Mouse (Mus musculus) liver, adult 2 months (tissue): Measurements from ENCODE around the gene Hspb11. TPM values are rescaled to one million over a fixed set of nuclear protein-coding genes. Genes with fewer than 3 reads are reported as not detected.

Experiments used
- DNase-seq: peaks from one replicate; pipeline ENCODE4 v3.0.0-alpha.2; 2011; ENCODE audit warnings: low read depth, low spot score; ENCODE audit errors: extremely low read depth
- H3K27ac ChIP-seq: fragments of 200-500 bp; replicated peaks from 2 replicates; pipeline ENCODE4 v1.5.1; 2012; ENCODE audit warnings: low read depth, mild to moderate bottlenecking, control low read depth, inconsistent platforms, low read length; ENCODE audit not compliant: insufficient read depth
- H3K27me3 ChIP-seq: fragments of 200-500 bp; 2 replicates; pipeline ENCODE4 v1.6.1; 2012; ENCODE audit warnings: mild to moderate bottlenecking, moderate library complexity, low read length, inconsistent platforms; ENCODE audit not compliant: control insufficient read depth, insufficient read depth
- H3K36me3 ChIP-seq: fragments of 200-500 bp; 2 replicates; pipeline ENCODE4 v1.6.1; 2012; ENCODE audit warnings: low read length, inconsistent platforms; ENCODE audit not compliant: control insufficient read depth, insufficient read depth
- H3K4me1 ChIP-seq: fragments of 200-500 bp; 2 replicates; pipeline ENCODE4 v1.6.1; 2011; ENCODE audit warnings: low read length; ENCODE audit not compliant: control insufficient read depth, insufficient read depth
- H3K4me3 ChIP-seq: fragments of 200-500 bp; 2 replicates; pipeline ENCODE4 v1.5.1; 2011; ENCODE audit warnings: low read depth, mild to moderate bottlenecking, control low read depth, low read length, moderate library complexity; ENCODE audit not compliant: insufficient read depth
- H3K79me2 ChIP-seq: fragments of 200-500 bp; 2 replicates; pipeline ENCODE4 v1.6.1; 2012; ENCODE audit warnings: inconsistent platforms, mild to moderate bottlenecking, low read length, moderate library complexity; ENCODE audit not compliant: control insufficient read depth, insufficient read depth
- H3K9ac ChIP-seq: fragments of 200-500 bp; 2 replicates; pipeline ENCODE4 v1.6.1; 2012; ENCODE audit warnings: low read depth, mild to moderate bottlenecking, control low read depth, inconsistent platforms, low read length
- CTCF ChIP-seq: fragments of 200-500 bp; IDR thresholded peaks from 2 replicates; pipeline ENCODE4 v1.5.1; 2011; ENCODE audit warnings: low read depth, low read length, control low read depth
- POLR2A ChIP-seq: fragments of 200-500 bp; IDR thresholded peaks from 2 replicates; pipeline ENCODE4 v1.6.1; 2011; ENCODE audit warnings: low read length, control low read depth; ENCODE audit not compliant: insufficient read depth; ENCODE audit errors: extremely low read depth
- WGBS: fragments of 180-500 bp; shearing (Covaris S2); methylation state at CpG from one replicate; pipeline ENCODE4 v1.1.7; 2018; 5-methylcytosine and 5-hydroxymethylcytosine counted together
- polyA plus RNA-seq: library from polyadenylated mRNA; depleted of rRNA; stranded (reverse); fragments of >200 nt; gene quantifications from 2 replicates; pipeline ENCODE4 v1.2.3, GENCODE M21; 2012
- total RNA-seq: library from RNA; depleted of rRNA; stranded (reverse); fragments of >200 nt; gene quantifications from 2 replicates; pipeline ENCODE4 v1.2.3, GENCODE M21; 2014

Hspb11 gene
- total and polyA plus RNA-seq, 2 experiments, result 2.0 to 10.2 TPM

- no peaks in the 10 kb centered on the region for H3K27me3 ChIP-seq
- H3K4me3 ChIP-seq, result no peak overlapping the region
- DNase-seq, result peak; percentile 96
- H3K4me1 ChIP-seq, result peaks cover 29% of the 10 kb centered on the region
- H3K36me3 ChIP-seq, result no peaks in the 10 kb centered on the region
- H3K27ac ChIP-seq, result peak overlapping the region; percentile 88; the same call in 1 of the 2 replicates
- TF ChIP-seq CTCF, result no peak
- no peak for TF ChIP-seq POLR2A
- peaks cover 13% of the 10 kb centered on the region; the same call in 1 of the 2 replicates for H3K79me2 ChIP-seq
- WGBS, result 22% methylated on average over 3 of the region's 3 CpGs
- H3K9ac ChIP-seq, result no peak overlapping the region
These were observed 5.3 kb upstream of the Hspb11 start for GRCm38 (mm10) chr4:107248061-107248460.

- H3K4me1 ChIP-seq, result peaks cover 32% of the 10 kb centered on the region
- H3K79me2 ChIP-seq, result peaks cover 18% of the 10 kb centered on the region; the same call in 1 of the 2 replicates
- H3K36me3 ChIP-seq, result no peaks in the 10 kb centered on the region
- no peak for DNase-seq
- no peaks in the 10 kb centered on the region for H3K27me3 ChIP-seq
- no peak overlapping the region for H3K4me3 ChIP-seq
- 67% methylated on average over 2 of the region's 2 CpGs for WGBS
- H3K27ac ChIP-seq, result no peak overlapping the region
- TF ChIP-seq CTCF (no peak), POLR2A (no peak)
- H3K9ac ChIP-seq, result no peak overlapping the region
These were observed 3.9 kb upstream of the Hspb11 start for GRCm38 (mm10) chr4:107249471-107249870.

GRCm38 (mm10) chr4:107250494-107250893 is 2.9 kb upstream of the Hspb11 start:
- no peak overlapping the region for H3K9ac ChIP-seq
- peaks cover 19% of the 10 kb centered on the region; the same call in 1 of the 2 replicates for H3K79me2 ChIP-seq
- peaks cover 29% of the 10 kb centered on the region for H3K4me1 ChIP-seq
- peak; percentile 44; the same call in 1 of the 2 replicates for TF ChIP-seq CTCF
- no peak for TF ChIP-seq POLR2A
- WGBS, result 18% methylated on average over 4 of the region's 4 CpGs
- no peaks in the 10 kb centered on the region for H3K27me3 ChIP-seq
- no peak overlapping the region for H3K27ac ChIP-seq
- H3K4me3 ChIP-seq, result no peak overlapping the region
- H3K36me3 ChIP-seq, result no peaks in the 10 kb centered on the region
- DNase-seq, result peak; percentile 43

- Histone ChIP-seq H3K9ac (peak overlapping the region; percentile 85), H3K4me3 (peak overlapping the region; percentile 79), H3K79me2 (peaks cover 19% of the 10 kb centered on the region; the same call in 1 of the 2 replicates), H3K36me3 (no peaks in the 10 kb centered on the region), H3K27me3 (no peaks in the 10 kb centered on the region), H3K27ac (no peak overlapping the region), H3K4me1 (peaks cover 20% of the 10 kb centered on the region)
- no peak for TF ChIP-seq CTCF
- TF ChIP-seq POLR2A, result no peak
- no peak for DNase-seq
- WGBS, result under 1% methylated on average over 11 of the region's 11 CpGs
These were observed 871 bp upstream of the Hspb11 start for GRCm38 (mm10) chr4:107252522-107252921.

DNA sequence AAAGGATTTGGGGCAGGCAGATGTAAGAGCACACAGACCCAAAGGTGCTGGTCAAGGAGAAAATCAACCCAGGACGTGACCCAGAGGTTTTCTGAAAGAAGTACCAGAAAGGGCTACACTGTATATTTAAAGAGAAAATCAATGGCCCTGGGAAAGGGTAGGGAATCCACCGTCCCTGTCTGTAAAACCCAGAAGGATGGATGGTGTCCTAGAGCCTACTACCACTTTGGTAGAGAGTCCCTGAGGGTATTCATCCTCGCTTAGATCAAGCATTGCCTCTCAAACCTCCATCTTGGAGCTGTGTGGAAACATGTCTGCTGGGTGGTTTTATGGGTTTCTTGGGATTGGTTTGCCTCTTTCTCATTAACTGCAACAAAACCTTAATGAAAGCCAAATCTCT is 1.0 kb downstream of the Hspb11 start:
- H3K79me2 ChIP-seq, result peaks cover 17% of the 10 kb centered on the region; the same call in 1 of the 2 replicates
- WGBS, result 56% methylated on average over 3 of the region's 3 CpGs
- no peak for DNase-seq
- H3K4me3 ChIP-seq, result peak overlapping the region; percentile 79; the same call in 1 of the 2 replicates
- no peak overlapping the region for H3K27ac ChIP-seq
- H3K9ac ChIP-seq, result no peak overlapping the region
- H3K36me3 ChIP-seq, result no peaks in the 10 kb centered on the region
- no peaks in the 10 kb centered on the region for H3K27me3 ChIP-seq
- peaks cover 13% of the 10 kb centered on the region for H3K4me1 ChIP-seq
- TF ChIP-seq POLR2A (no peak), CTCF (no peak)

DNA sequence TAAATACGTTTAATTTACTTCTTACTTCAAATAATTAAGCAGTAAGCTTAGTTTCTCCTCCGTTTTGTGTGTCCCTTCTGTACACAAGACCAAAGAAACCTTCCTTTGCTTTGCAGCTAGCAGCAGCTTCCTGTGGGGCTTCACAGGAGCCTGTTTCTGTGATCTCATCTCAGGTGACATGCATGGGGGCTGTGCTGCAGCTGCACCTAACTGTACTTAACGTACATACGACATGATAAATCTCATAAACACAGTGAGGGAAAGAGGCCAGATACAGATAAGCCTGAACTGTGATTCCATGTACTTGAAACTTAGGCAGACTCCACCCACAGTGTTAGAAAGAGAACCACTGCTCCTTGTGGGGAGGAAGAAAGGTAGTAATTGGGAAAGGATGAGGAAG is 6.6 kb downstream of the Hspb11 start:
- no peaks in the 10 kb centered on the region for H3K4me1 ChIP-seq
- DNase-seq, result no peak
- H3K9ac ChIP-seq, result no peak overlapping the region
- no peak overlapping the region for H3K4me3 ChIP-seq
- no peaks in the 10 kb centered on the region for H3K27me3 ChIP-seq
- no peak overlapping the region for H3K27ac ChIP-seq
- H3K36me3 ChIP-seq, result no peaks in the 10 kb centered on the region
- H3K79me2 ChIP-seq, result no peaks in the 10 kb centered on the region; the same call in 1 of the 2 replicates
- TF ChIP-seq POLR2A (no peak), CTCF (no peak)
- WGBS, result 67% methylated on average over 4 of the region's 4 CpGs
